Mouse (Mus musculus) thymus, postnatal 14 days (tissue): ENCODE data around the gene Sox18.

Experiments used
- DNase-seq: peaks from one replicate; pipeline ENCODE4 v3.0.0; 2021

The Sox18 gene

GRCm38 (mm10) chr2:181671326-181671725, at the start of gene Sox18:
Gene Sox18, minus strand, starts transcription at chr2:181671640.
- DNase-seq: no peak

- DNase-seq: no peak
Observed at GRCm38 (mm10) chr2:181721200-181721599, 49.8 kb upstream of the Sox18 start.

GRCm38 (mm10) chr2:181720061-181720460, 48.6 kb upstream of the Sox18 start:
- DNase-seq: no peak

- DNase-seq: no peak
Observed at GRCm38 (mm10) chr2:181716991-181717390, 45.6 kb upstream of the Sox18 start.

GRCm38 (mm10) chr2:181715382-181715781, 43.9 kb upstream of the Sox18 start:
- no peak for DNase-seq

- peak; percentile 41 for DNase-seq
Observed at GRCm38 (mm10) chr2:181714903-181715326, 43.5 kb upstream of the Sox18 start, which contains the start of gene Oprl1. Gene Oprl1, plus strand, starts transcription at chr2:181715016.

- DNase-seq: no peak
Observed at GRCm38 (mm10) chr2:181713749-181714148, 42.3 kb upstream of the Sox18 start.

GRCm38 (mm10) chr2:181706668-181707067, 35.2 kb upstream of the Sox18 start:
- DNase-seq: peak; percentile 37

GRCm38 (mm10) chr2:181698241-181698640, 26.8 kb upstream of the Sox18 start, which contains the start of gene Lkaaear1:
Gene Lkaaear1, minus strand, starts transcription at chr2:181698442.
- no peak for DNase-seq

GRCm38 (mm10) chr2:181696801-181697420, 25.5 kb upstream of the Sox18 start:
- DNase-seq: no peak

- no peak for DNase-seq
Observed at GRCm38 (mm10) chr2:181695776-181696175, 24.3 kb upstream of the Sox18 start.

- no peak for DNase-seq
Observed at GRCm38 (mm10) chr2:181694581-181694980, 23.1 kb upstream of the Sox18 start.

- DNase-seq: peak; percentile 93
Observed at GRCm38 (mm10) chr2:181693339-181694280, 22.2 kb upstream of the Sox18 start, which contains the start of gene Rgs19. Gene Rgs19, minus strand, starts transcription at chr2:181693977.

- DNase-seq: no peak
Observed at GRCm38 (mm10) chr2:181692304-181692703, 20.9 kb upstream of the Sox18 start.

GRCm38 (mm10) chr2:181691571-181691970, 20.1 kb upstream of the Sox18 start:
- peak; percentile 53 for DNase-seq

GRCm38 (mm10) chr2:181691083-181691482, 19.6 kb upstream of the Sox18 start:
- no peak for DNase-seq

- DNase-seq: peak; percentile 45
Observed at GRCm38 (mm10) chr2:181689466-181690160, 18.2 kb upstream of the Sox18 start.

- no peak for DNase-seq
Observed at GRCm38 (mm10) chr2:181687586-181687985, 16.1 kb upstream of the Sox18 start.

- DNase-seq: no peak
Observed at GRCm38 (mm10) chr2:181685686-181686085, 14.2 kb upstream of the Sox18 start.

GRCm38 (mm10) chr2:181684713-181685112, 13.3 kb upstream of the Sox18 start:
- DNase-seq: no peak

GRCm38 (mm10) chr2:181683381-181683780, 11.9 kb upstream of the Sox18 start:
- DNase-seq: no peak

GRCm38 (mm10) chr2:181681978-181682377, 10.5 kb upstream of the Sox18 start:
- DNase-seq: no peak

GRCm38 (mm10) chr2:181680716-181681117, 9.3 kb upstream of the Sox18 start:
- no peak for DNase-seq
